10 mouse cellular contexts compared by ENCODE assay signal in genomic region chr17:56288866-56289265, GRCm38 (mm10). TPM values are rescaled to one million over a fixed set of nuclear protein-coding genes. Genes with fewer than 3 reads are reported as not detected.
DNase-seq lines count a peak whose midpoint lies in the region; ATAC-seq lines count a peak whose summit lies in the region.
"Had no signal": no experiment of that assay in that cellular context is flagged by ENCODE, and none has a peak within 500 bp of the region (broad histone marks: within the 10 kb centered on the region; RNA-seq: fewer than 3 reads in every experiment).

No protein-coding gene starts in this region.

- WGBS in lung, embryonic 16.5 days = 28% methylated on average over 3 of the region's 3 CpGs
- WGBS in embryonic facial prominence, embryonic 13.5 days = 28% methylated on average over 3 of the region's 3 CpGs
- 38% methylated on average over 3 of the region's 3 CpGs for WGBS in intestine, embryonic 14.5 days
- 56% methylated on average over 3 of the region's 3 CpGs for WGBS in neural tube, embryonic 13.5 days

- peak overlapping the region; percentile 68 for H3K4me3 ChIP-seq in lung, embryonic 16.5 days (ENCODE audit: low read length)
- H3K4me3 ChIP-seq in embryonic facial prominence, embryonic 13.5 days = peak overlapping the region; percentile 59
- H3K4me3 ChIP-seq in intestine, embryonic 14.5 days (ENCODE audit: low read depth, low read length) = peak overlapping the region; percentile 52
- peak overlapping the region; percentile 35; the same call in 1 of the 2 replicates for H3K4me3 ChIP-seq in neural tube, embryonic 13.5 days

- H3K27ac ChIP-seq in lung, embryonic 16.5 days (ENCODE audit: low read length) = peak overlapping the region; percentile 97
- peak overlapping the region; percentile 96 for H3K27ac ChIP-seq in embryonic facial prominence, embryonic 13.5 days
- peak overlapping the region; percentile 92 for H3K27ac ChIP-seq in intestine, embryonic 14.5 days (ENCODE audit: low read depth)
- peak overlapping the region; percentile 72; the same call in 1 of the 2 replicates for H3K27ac ChIP-seq in neural tube, embryonic 13.5 days (replicated peaks)

- no peaks in the 10 kb centered on the region for H3K27me3 ChIP-seq in lung, embryonic 16.5 days (ENCODE audit: control insufficient read depth, insufficient read depth, low read depth, low read length)
- H3K27me3 ChIP-seq in embryonic facial prominence, embryonic 13.5 days = no peaks in the 10 kb centered on the region
- no peaks in the 10 kb centered on the region for H3K27me3 ChIP-seq in intestine, embryonic 14.5 days (replicated peaks; ENCODE audit: control insufficient read depth, insufficient read depth, low read length)
- H3K27me3 ChIP-seq in neural tube, embryonic 13.5 days = no peaks in the 10 kb centered on the region

- peak overlapping the region; percentile 81 for H3K9ac ChIP-seq in lung, embryonic 16.5 days (ENCODE audit: low read length)
- H3K9ac ChIP-seq in embryonic facial prominence, embryonic 13.5 days = peak overlapping the region; percentile 80
- peak overlapping the region; percentile 83 for H3K9ac ChIP-seq in intestine, embryonic 14.5 days (ENCODE audit: low read length)
- peak overlapping the region; percentile 60; the same call in 1 of the 2 replicates for H3K9ac ChIP-seq in neural tube, embryonic 13.5 days

- H3K4me2 ChIP-seq in lung, embryonic 16.5 days (ENCODE audit: low read depth, low read length) = peak overlapping the region; percentile 82
- peak overlapping the region; percentile 82 for H3K4me2 ChIP-seq in embryonic facial prominence, embryonic 13.5 days
- peak overlapping the region; percentile 57 for H3K4me2 ChIP-seq in intestine, embryonic 14.5 days (ENCODE audit: low read length)
- H3K4me2 ChIP-seq in neural tube, embryonic 13.5 days = peak overlapping the region; percentile 51

- ATAC-seq in lung, embryonic 16.5 days (ENCODE audit: low read depth) = no peak
- no peak for ATAC-seq in embryonic facial prominence, embryonic 13.5 days (ENCODE audit: insufficient number of reproducible peaks, insufficient read depth, low FRiP score, low TSS enrichment, low read depth)
- no peak for ATAC-seq in intestine, embryonic 14.5 days (replicated peaks; ENCODE audit: low FRiP score, low TSS enrichment, low read depth)
- no peak for ATAC-seq in neural tube, embryonic 13.5 days (ENCODE audit: low read depth)
- ATAC-seq in erythroid progenitor cell, adult 5-6 weeks (replicated peaks; ENCODE audit: low FRiP score, poor library complexity, severe bottlenecking) = no peak

- no peak for DNase-seq in lung, postnatal 25 days (ENCODE audit: low spot score)
- DNase-seq in intestine, embryonic 14.5 days (ENCODE audit: low spot score) = no peak
- DNase-seq in adipocyte (ENCODE audit: low spot score) = no peak
- DNase-seq in layer of hippocampus, postnatal 25 days (ENCODE audit: extremely low spot score in 1 of 2, low spot score in 1 of 2) = no peak
- DNase-seq: gastrocnemius, postnatal 36 days had no signal

- no peaks in the 10 kb centered on the region for H3K9me3 ChIP-seq in lung, embryonic 16.5 days (ENCODE audit: control insufficient read depth, low read length)
- no peaks in the 10 kb centered on the region for H3K9me3 ChIP-seq in embryonic facial prominence, embryonic 13.5 days
- H3K9me3 ChIP-seq in intestine, embryonic 14.5 days (ENCODE audit: control insufficient read depth, low read length) = no peaks in the 10 kb centered on the region
- no peaks in the 10 kb centered on the region for H3K9me3 ChIP-seq in neural tube, embryonic 13.5 days

- H3K4me1 ChIP-seq in lung, embryonic 16.5 days (replicated peaks; ENCODE audit: control insufficient read depth, insufficient read depth, low read length) = peaks cover 31% of the 10 kb centered on the region
- peaks cover 40% of the 10 kb centered on the region for H3K4me1 ChIP-seq in embryonic facial prominence, embryonic 13.5 days
- H3K4me1 ChIP-seq in intestine, embryonic 14.5 days (replicated peaks; ENCODE audit: control insufficient read depth, insufficient read depth, low read length) = peaks cover 25% of the 10 kb centered on the region
- peaks cover 40% of the 10 kb centered on the region for H3K4me1 ChIP-seq in neural tube, embryonic 13.5 days (replicated peaks)

- H3K36me3 ChIP-seq in lung, embryonic 16.5 days (ENCODE audit: control insufficient read depth, insufficient read depth, low read length) = peaks cover 28% of the 10 kb centered on the region
- peaks cover 33% of the 10 kb centered on the region for H3K36me3 ChIP-seq in embryonic facial prominence, embryonic 13.5 days
- peaks cover 30% of the 10 kb centered on the region for H3K36me3 ChIP-seq in intestine, embryonic 14.5 days (ENCODE audit: control insufficient read depth, insufficient read depth, low read length)
- peaks cover 5% of the 10 kb centered on the region; the same call in 1 of the 2 replicates for H3K36me3 ChIP-seq in neural tube, embryonic 13.5 days

RNA-seq across cellular contexts. Expression of gene Plin3, which starts 3.8 kb away (rescaled TPM):
- 87.5 and 90.2 TPM in 2 replicates for polyA plus RNA-seq in lung, embryonic 16.5 days (2015; fragmentation: Nextera tagmentation; extraction: Ambion mirVana)
- polyA plus RNA-seq in embryonic facial prominence, embryonic 13.5 days (2015; fragmentation: Nextera tagmentation; extraction: Ambion mirVana) = 65.8 and 83.2 TPM in 2 replicates
- 88.2 and 95.1 TPM in 2 replicates for polyA plus RNA-seq in intestine, embryonic 14.5 days (2014; fragmentation: Nextera tagmentation; extraction: Ambion mirVana)
- 21.5 and 24.7 TPM in 2 replicates for polyA plus RNA-seq in neural tube, embryonic 13.5 days (2015; fragmentation: Nextera tagmentation; extraction: Ambion mirVana)
- 2.2 and 2.5 TPM in 2 replicates for total RNA-seq in erythroid progenitor cell, adult 5-6 weeks (2015; ENCODE audit: low replicate concordance)
- 5.6 and 6.7 TPM in 2 replicates for total RNA-seq in erythroid progenitor cell, adult 5-6 weeks (2017; ENCODE audit: low replicate concordance)
- 10 to 100 TPM; 14.6 to 16.7 TPM for total RNA-seq in layer of hippocampus, postnatal 25 days (2021)

RNA-seq across cellular contexts. Expression of gene Arrdc5, which starts 11.2 kb away (rescaled TPM):
- polyA plus RNA-seq in lung, embryonic 16.5 days (2015; fragmentation: Nextera tagmentation; extraction: Ambion mirVana) = not detected in 2 replicates
- not detected in 2 replicates for polyA plus RNA-seq in embryonic facial prominence, embryonic 13.5 days (2015; fragmentation: Nextera tagmentation; extraction: Ambion mirVana)
- 0.17 TPM in 1 of 2 replicates, not detected in the other for polyA plus RNA-seq in intestine, embryonic 14.5 days (2014; fragmentation: Nextera tagmentation; extraction: Ambion mirVana)
- not detected in 2 replicates for polyA plus RNA-seq in neural tube, embryonic 13.5 days (2015; fragmentation: Nextera tagmentation; extraction: Ambion mirVana)
- total RNA-seq in erythroid progenitor cell, adult 5-6 weeks (2015; ENCODE audit: low replicate concordance) = not detected in 2 replicates
- not detected in 2 replicates for total RNA-seq in erythroid progenitor cell, adult 5-6 weeks (2017; ENCODE audit: low replicate concordance)
- total RNA-seq in layer of hippocampus, postnatal 25 days (2021) = not detected
- total RNA-seq: gastrocnemius, postnatal 36 days; monocyte, adult 5-6 weeks had no signal

RNA-seq across cellular contexts. Expression of gene Ticam1, which starts 12.3 kb away (rescaled TPM):
- 5.5 and 5.7 TPM in 2 replicates for polyA plus RNA-seq in lung, embryonic 16.5 days (2015; fragmentation: Nextera tagmentation; extraction: Ambion mirVana)
- polyA plus RNA-seq in embryonic facial prominence, embryonic 13.5 days (2015; fragmentation: Nextera tagmentation; extraction: Ambion mirVana) = 4.1 and 4.3 TPM in 2 replicates
- 7.1 and 11.3 TPM in 2 replicates for polyA plus RNA-seq in intestine, embryonic 14.5 days (2014; fragmentation: Nextera tagmentation; extraction: Ambion mirVana)
- 1.5 and 1.7 TPM in 2 replicates for polyA plus RNA-seq in neural tube, embryonic 13.5 days (2015; fragmentation: Nextera tagmentation; extraction: Ambion mirVana)
- 4.0 and 4.6 TPM in 2 replicates for total RNA-seq in erythroid progenitor cell, adult 5-6 weeks (2015; ENCODE audit: low replicate concordance)
- total RNA-seq in erythroid progenitor cell, adult 5-6 weeks (2017; ENCODE audit: low replicate concordance) = 1.4 and 2.6 TPM in 2 replicates
- 1 to 10 TPM; 5.5 to 6.0 TPM for total RNA-seq in layer of hippocampus, postnatal 25 days (2021)

RNA-seq across cellular contexts. Expression of gene Uhrf1, which starts 14.3 kb away (rescaled TPM):
- 124 and 130 TPM in 2 replicates for polyA plus RNA-seq in lung, embryonic 16.5 days (2015; fragmentation: Nextera tagmentation; extraction: Ambion mirVana)
- polyA plus RNA-seq in embryonic facial prominence, embryonic 13.5 days (2015; fragmentation: Nextera tagmentation; extraction: Ambion mirVana) = 135 and 143 TPM in 2 replicates
- polyA plus RNA-seq in intestine, embryonic 14.5 days (2014; fragmentation: Nextera tagmentation; extraction: Ambion mirVana) = 122 and 123 TPM in 2 replicates
- polyA plus RNA-seq in neural tube, embryonic 13.5 days (2015; fragmentation: Nextera tagmentation; extraction: Ambion mirVana) = 20.0 and 27.4 TPM in 2 replicates
- 86.9 and 122 TPM in 2 replicates for total RNA-seq in erythroid progenitor cell, adult 5-6 weeks (2015; ENCODE audit: low replicate concordance)
- 178 and 179 TPM in 2 replicates for total RNA-seq in erythroid progenitor cell, adult 5-6 weeks (2017; ENCODE audit: low replicate concordance)
- total RNA-seq in layer of hippocampus, postnatal 25 days (2021) = 1 to 10 TPM; 1.7 to 2.0 TPM

RNA-seq across cellular contexts. Expression of gene Fem1a, which starts 32.3 kb away (rescaled TPM):
- polyA plus RNA-seq in lung, embryonic 16.5 days (2015; fragmentation: Nextera tagmentation; extraction: Ambion mirVana) = 11.0 and 12.1 TPM in 2 replicates
- 13.5 and 14.1 TPM in 2 replicates for polyA plus RNA-seq in embryonic facial prominence, embryonic 13.5 days (2015; fragmentation: Nextera tagmentation; extraction: Ambion mirVana)
- 15.3 and 16.1 TPM in 2 replicates for polyA plus RNA-seq in intestine, embryonic 14.5 days (2014; fragmentation: Nextera tagmentation; extraction: Ambion mirVana)
- polyA plus RNA-seq in neural tube, embryonic 13.5 days (2015; fragmentation: Nextera tagmentation; extraction: Ambion mirVana) = 16.6 and 19.1 TPM in 2 replicates
- total RNA-seq in erythroid progenitor cell, adult 5-6 weeks (2015; ENCODE audit: low replicate concordance) = 7.2 and 8.4 TPM in 2 replicates
- 5.7 and 7.6 TPM in 2 replicates for total RNA-seq in erythroid progenitor cell, adult 5-6 weeks (2017; ENCODE audit: low replicate concordance)
- 10 to 100 TPM; 36.1 to 37.0 TPM for total RNA-seq in layer of hippocampus, postnatal 25 days (2021)
